Mouse (Mus musculus): ENCODE data around the gene Lamc1. TPM values are rescaled to one million over a fixed set of nuclear protein-coding genes. Genes with fewer than 3 reads are reported as not detected.

Lamc1 gene
- polyA plus RNA-seq, 1 experiment from 2014 or later = 41.6 TPM

- Histone ChIP-seq H3K27ac (replicated peaks) (no peak overlapping the region), H3K9me3 (ENCODE audit: control insufficient read depth, low read length) (no peaks in the 10 kb centered on the region), H3K4me2 (replicated peaks; ENCODE audit: low read depth) (no peak overlapping the region), H3K4me3 (ENCODE audit: low read depth, low read length) (no peak overlapping the region), H3K4me1 (replicated peaks; ENCODE audit: control insufficient read depth, insufficient read depth) (no peaks in the 10 kb centered on the region), H3K9ac (ENCODE audit: low read length) (no peak overlapping the region), H3K27me3 (ENCODE audit: control insufficient read depth, insufficient read depth, low read length) (no peaks in the 10 kb centered on the region), H3K36me3 (ENCODE audit: control insufficient read depth, insufficient read depth, low read length) (no peaks in the 10 kb centered on the region)
- DNase-seq (ENCODE audit: low spot score) (no peak), ATAC-seq (ENCODE audit: low FRiP score, low TSS enrichment) (no peak)
- 88% methylated on average over 3 of the region's 3 CpGs for WGBS
- TF ChIP-seq CTCF (IDR thresholded peaks at IDR 0.05; ENCODE audit: low read depth) (no peak), EP300 (optimal IDR thresholded peaks at IDR 0.05) (no peak)
Observed at GRCm38 (mm10) chr1:153371846-153372245, 39.3 kb upstream of the Lamc1 start.

DNA sequence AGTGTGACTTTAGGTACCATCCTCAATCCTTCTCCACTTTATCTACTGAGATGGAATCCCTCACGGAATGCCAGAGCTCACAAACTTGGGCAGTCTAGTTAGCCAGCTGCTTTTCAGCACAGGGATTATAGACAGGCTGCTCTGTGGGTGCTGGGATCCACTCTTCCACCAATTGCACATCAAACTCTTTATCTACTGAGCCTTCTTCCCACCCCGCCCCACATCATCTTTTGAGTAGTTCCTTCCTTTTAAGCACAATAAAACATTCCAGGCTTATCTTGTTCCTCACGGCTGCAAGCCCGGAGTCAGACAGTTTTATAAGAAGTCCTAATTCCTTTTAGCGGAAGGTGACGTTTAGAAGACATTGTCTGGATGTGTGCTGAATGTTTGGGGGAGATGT is 36.4 kb upstream of the Lamc1 start:
- H3K4me3 ChIP-seq (ENCODE audit: low read depth, low read length) = no peak overlapping the region
- H3K4me1 ChIP-seq (replicated peaks; ENCODE audit: control insufficient read depth, insufficient read depth) = no peaks in the 10 kb centered on the region
- TF ChIP-seq EP300 (optimal IDR thresholded peaks at IDR 0.05) (no peak), CTCF (IDR thresholded peaks at IDR 0.05; ENCODE audit: low read depth) (no peak)
- 58% methylated on average over 6 of the region's 6 CpGs for WGBS
- DNase-seq (ENCODE audit: low spot score) (no peak), ATAC-seq (ENCODE audit: low FRiP score, low TSS enrichment) (no peak)
- H3K9me3 ChIP-seq (ENCODE audit: control insufficient read depth, low read length) = no peaks in the 10 kb centered on the region
- H3K36me3 ChIP-seq (ENCODE audit: control insufficient read depth, insufficient read depth, low read length) = no peaks in the 10 kb centered on the region
- H3K27me3 ChIP-seq (ENCODE audit: control insufficient read depth, insufficient read depth, low read length) = no peaks in the 10 kb centered on the region
- H3K4me2 ChIP-seq (replicated peaks; ENCODE audit: low read depth) = no peak overlapping the region
- H3K27ac ChIP-seq (replicated peaks) = no peak overlapping the region
- H3K9ac ChIP-seq (ENCODE audit: low read length) = no peak overlapping the region

DNA sequence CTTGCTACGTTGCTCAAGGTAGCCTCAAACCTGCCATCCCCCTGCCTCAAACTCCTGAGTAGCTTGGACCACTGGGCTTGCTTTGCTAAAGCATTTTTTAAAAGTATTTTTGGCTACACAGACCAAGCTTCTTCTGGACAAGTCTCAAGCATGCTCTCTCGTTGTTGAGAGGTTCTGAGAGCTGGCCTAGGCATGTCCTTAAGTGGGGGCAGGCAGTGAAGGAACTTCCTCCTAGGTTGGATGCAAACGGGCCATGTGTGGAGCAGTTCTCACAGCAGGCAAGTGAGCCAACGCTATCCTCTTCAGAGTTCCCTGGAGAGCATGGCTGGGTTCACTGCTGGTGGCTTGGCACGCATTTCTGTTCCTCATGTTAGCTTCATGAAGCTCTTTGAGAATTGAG is 34.5 kb upstream of the Lamc1 start:
- H3K4me3 ChIP-seq (ENCODE audit: low read depth, low read length) = no peak overlapping the region
- H3K27ac ChIP-seq (replicated peaks) = no peak overlapping the region
- H3K4me2 ChIP-seq (replicated peaks; ENCODE audit: low read depth) = no peak overlapping the region
- no peaks in the 10 kb centered on the region for H3K36me3 ChIP-seq (ENCODE audit: control insufficient read depth, insufficient read depth, low read length)
- H3K27me3 ChIP-seq (ENCODE audit: control insufficient read depth, insufficient read depth, low read length) = no peaks in the 10 kb centered on the region
- no peak for TF ChIP-seq EP300 (optimal IDR thresholded peaks at IDR 0.05)
- no peak for TF ChIP-seq CTCF (IDR thresholded peaks at IDR 0.05; ENCODE audit: low read depth)
- no peaks in the 10 kb centered on the region for H3K9me3 ChIP-seq (ENCODE audit: control insufficient read depth, low read length)
- no peak overlapping the region for H3K9ac ChIP-seq (ENCODE audit: low read length)
- WGBS = 64% methylated on average over 5 of the region's 5 CpGs
- no peaks in the 10 kb centered on the region for H3K4me1 ChIP-seq (replicated peaks; ENCODE audit: control insufficient read depth, insufficient read depth)
- DNase-seq (ENCODE audit: low spot score) = no peak
- no peak for ATAC-seq (ENCODE audit: low FRiP score, low TSS enrichment)

- WGBS = 85% methylated on average over 4 of the region's 4 CpGs
- no peak overlapping the region for H3K4me3 ChIP-seq (ENCODE audit: low read depth, low read length)
Observed at GRCm38 (mm10) chr1:153361926-153362325, 29.3 kb upstream of the Lamc1 start.

GRCm38 (mm10) chr1:153360556-153360955 is 28.0 kb upstream of the Lamc1 start:
- DNase-seq (ENCODE audit: low spot score) (peak; percentile 5), ATAC-seq (ENCODE audit: low FRiP score, low TSS enrichment) (no peak)
- Histone ChIP-seq H3K36me3 (ENCODE audit: control insufficient read depth, insufficient read depth, low read length) (no peaks in the 10 kb centered on the region), H3K9ac (ENCODE audit: low read length) (no peak overlapping the region), H3K4me3 (ENCODE audit: low read depth, low read length) (no peak overlapping the region), H3K27ac (replicated peaks) (no peak overlapping the region), H3K9me3 (ENCODE audit: control insufficient read depth, low read length) (no peaks in the 10 kb centered on the region), H3K27me3 (ENCODE audit: control insufficient read depth, insufficient read depth, low read length) (no peaks in the 10 kb centered on the region), H3K4me2 (replicated peaks; ENCODE audit: low read depth) (no peak overlapping the region), H3K4me1 (replicated peaks; ENCODE audit: control insufficient read depth, insufficient read depth) (no peaks in the 10 kb centered on the region)
- TF ChIP-seq CTCF (IDR thresholded peaks at IDR 0.05; ENCODE audit: low read depth) (no peak), EP300 (optimal IDR thresholded peaks at IDR 0.05) (no peak)
- WGBS = 52% methylated on average over 3 of the region's 3 CpGs

More at GRCm38 (mm10) chr1:153361926-153362325, 29.3 kb upstream of the Lamc1 start:
- ATAC-seq (ENCODE audit: low FRiP score, low TSS enrichment) (no peak), DNase-seq (ENCODE audit: low spot score) (peak; percentile 1)
- H3K4me2 ChIP-seq (replicated peaks; ENCODE audit: low read depth) = no peak overlapping the region
- no peaks in the 10 kb centered on the region for H3K9me3 ChIP-seq (ENCODE audit: control insufficient read depth, low read length)
- no peak overlapping the region for H3K27ac ChIP-seq (replicated peaks)
- TF ChIP-seq CTCF (IDR thresholded peaks at IDR 0.05; ENCODE audit: low read depth) (no peak), EP300 (optimal IDR thresholded peaks at IDR 0.05) (no peak)
- no peaks in the 10 kb centered on the region for H3K4me1 ChIP-seq (replicated peaks; ENCODE audit: control insufficient read depth, insufficient read depth)
- no peak overlapping the region for H3K9ac ChIP-seq (ENCODE audit: low read length)
- no peaks in the 10 kb centered on the region for H3K27me3 ChIP-seq (ENCODE audit: control insufficient read depth, insufficient read depth, low read length)
- no peaks in the 10 kb centered on the region for H3K36me3 ChIP-seq (ENCODE audit: control insufficient read depth, insufficient read depth, low read length)

DNA sequence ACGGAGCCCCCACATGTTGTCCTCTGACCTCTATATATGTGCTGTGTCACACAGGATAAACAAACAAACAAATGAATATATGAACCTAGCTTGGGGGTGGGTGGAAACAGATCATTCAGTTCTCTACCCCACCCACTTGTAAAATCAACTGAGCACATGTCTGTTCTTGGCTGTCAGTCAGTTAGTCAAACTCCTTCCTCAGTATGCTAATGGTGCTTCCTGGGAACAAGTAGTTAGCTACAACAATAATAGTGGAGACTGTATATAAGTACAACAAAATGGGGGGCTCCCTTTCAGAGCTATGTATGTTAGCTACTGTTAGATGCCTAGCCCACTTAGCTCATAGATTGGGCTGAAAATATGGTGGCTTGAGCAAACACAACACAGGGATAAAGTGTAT is 24.6 kb upstream of the Lamc1 start:
- TF ChIP-seq EP300 (optimal IDR thresholded peaks at IDR 0.05) = no peak
- H3K36me3 ChIP-seq (ENCODE audit: control insufficient read depth, insufficient read depth, low read length) = no peaks in the 10 kb centered on the region
- DNase-seq (ENCODE audit: low spot score) = no peak

More for the DNA sequence above, 24.6 kb upstream of the Lamc1 start:
- ATAC-seq (ENCODE audit: low FRiP score, low TSS enrichment) = no peak
- no peaks in the 10 kb centered on the region for H3K4me1 ChIP-seq (replicated peaks; ENCODE audit: control insufficient read depth, insufficient read depth)
- no peak overlapping the region for H3K27ac ChIP-seq (replicated peaks)
- H3K4me2 ChIP-seq (replicated peaks; ENCODE audit: low read depth) = no peak overlapping the region
- H3K9me3 ChIP-seq (ENCODE audit: control insufficient read depth, low read length) = no peaks in the 10 kb centered on the region
- no peaks in the 10 kb centered on the region for H3K27me3 ChIP-seq (ENCODE audit: control insufficient read depth, insufficient read depth, low read length)
- no peak overlapping the region for H3K4me3 ChIP-seq (ENCODE audit: low read depth, low read length)
- H3K9ac ChIP-seq (ENCODE audit: low read length) = no peak overlapping the region
- WGBS = 85% methylated on average over 1 of the region's 1 CpGs

All from stomach, postnatal 0 days (tissue).